Mouse (Mus musculus) left cerebral cortex, adult 9 months (tissue): ENCODE data around the gene Maml3.
A peak's percentile ranks its signal among the peaks of the same experiment; 100 is the strongest.

Experiments
- DNase-seq, 2 experiments: peaks; one replicate each; pipeline ENCODE4 v3.0.0; 2022; ENCODE audit warnings: low spot score in 2 of 2

Gene Maml3

GRCm38 (mm10) chr3:52104636-52105151 lies at the start of gene Maml3:
Gene Maml3 (minus strand): TSS chr3:52105076.
- peak; percentile 57 to 82 for DNase-seq

GRCm38 (mm10) chr3:52151155-52151554 lies 46.3 kb upstream of the Maml3 start:
- DNase-seq = no peak

- no peak for DNase-seq
Observed at GRCm38 (mm10) chr3:52148301-52148700, 43.4 kb upstream of the Maml3 start.

GRCm38 (mm10) chr3:52144776-52145460 lies 40.0 kb upstream of the Maml3 start:
- DNase-seq = no peak

GRCm38 (mm10) chr3:52143017-52143416 lies 38.1 kb upstream of the Maml3 start:
- DNase-seq = no peak

- DNase-seq = peak; percentile 69 to 79
Observed at GRCm38 (mm10) chr3:52140162-52140561, 35.3 kb upstream of the Maml3 start.

- peak in 1 of 2 experiments; percentile 24 for DNase-seq
Observed at GRCm38 (mm10) chr3:52125421-52125820, 20.5 kb upstream of the Maml3 start.

- no peak for DNase-seq
Observed at GRCm38 (mm10) chr3:52120858-52121257, 16.0 kb upstream of the Maml3 start.

- DNase-seq = no peak
Observed at GRCm38 (mm10) chr3:52119216-52119615, 14.3 kb upstream of the Maml3 start.

GRCm38 (mm10) chr3:52115421-52115820 lies 10.5 kb upstream of the Maml3 start:
- no peak for DNase-seq

- DNase-seq = no peak
Observed at GRCm38 (mm10) chr3:52108027-52108426, 3.2 kb upstream of the Maml3 start.

GRCm38 (mm10) chr3:52105156-52105555 lies 280 bp upstream of the Maml3 start:
- DNase-seq = no peak

GRCm38 (mm10) chr3:52104208-52104607 lies 668 bp downstream of the Maml3 start:
- no peak for DNase-seq

- peak in 1 of 2 experiments; percentile 46 for DNase-seq
Observed at GRCm38 (mm10) chr3:52103531-52104181, 1.2 kb downstream of the Maml3 start.

GRCm38 (mm10) chr3:52102601-52103530 lies 2.0 kb downstream of the Maml3 start:
- DNase-seq = peak; percentile 45 to 55

GRCm38 (mm10) chr3:52101977-52102600 lies 2.8 kb downstream of the Maml3 start:
- DNase-seq = peak; percentile 43 to 73

- DNase-seq = no peak
Observed at GRCm38 (mm10) chr3:52101401-52101976, 3.4 kb downstream of the Maml3 start.

GRCm38 (mm10) chr3:52100926-52101325 lies 4.0 kb downstream of the Maml3 start:
- DNase-seq = peak in 1 of 2 experiments; percentile 25

- DNase-seq = no peak
Observed at GRCm38 (mm10) chr3:52100306-52100705, 4.6 kb downstream of the Maml3 start.

- DNase-seq = no peak
Observed at GRCm38 (mm10) chr3:52099286-52099685, 5.6 kb downstream of the Maml3 start.

- DNase-seq = no peak
Observed at GRCm38 (mm10) chr3:52091261-52091797, 13.5 kb downstream of the Maml3 start.
